Mouse (Mus musculus) forelimb bud, embryonic 11.5 days (tissue): ENCODE results near the gene Kctd14.
"Not testable (repeated sequence)": the region's sequence is repeated elsewhere in the genome, so short reads cannot be mapped to it uniquely, and the experiment has no call there.

Experiments
- DNase-seq: peaks from one replicate; pipeline ENCODE4 v3.0.0-alpha.2; 2012; ENCODE audit warnings: low read depth, low spot score

The Kctd14 gene

GRCm38 (mm10) chr7:97451023-97451422 is at the start of gene Kctd14:
TSS of gene Kctd14 (plus strand) at chr7:97451323.
- not testable (repeated sequence) for DNase-seq

- DNase-seq: no peak
Measured at GRCm38 (mm10) chr7:97407145-97407544, 44.0 kb upstream of the Kctd14 start.

- no peak for DNase-seq
Measured at GRCm38 (mm10) chr7:97411106-97411505, 40.0 kb upstream of the Kctd14 start.

DNA sequence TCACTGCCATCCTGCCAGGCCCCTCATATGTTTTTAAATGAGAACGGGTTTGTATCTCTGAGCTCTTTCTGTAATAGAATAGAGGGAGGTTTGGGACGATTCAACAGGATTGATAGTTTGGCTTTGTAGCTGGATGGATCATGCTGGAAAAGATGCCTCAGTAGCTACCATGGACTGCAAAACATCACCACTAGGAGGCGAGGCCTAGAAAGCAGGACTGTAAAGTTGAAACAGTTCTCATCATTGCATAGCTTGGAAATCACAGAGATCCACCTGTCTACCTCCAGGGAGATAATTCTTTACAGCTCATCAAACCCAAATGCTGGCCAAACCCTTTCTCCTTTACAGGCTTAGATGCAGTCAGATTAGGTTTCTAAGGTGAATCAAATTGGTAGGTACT is 39.5 kb upstream of the Kctd14 start:
- no peak for DNase-seq

DNA sequence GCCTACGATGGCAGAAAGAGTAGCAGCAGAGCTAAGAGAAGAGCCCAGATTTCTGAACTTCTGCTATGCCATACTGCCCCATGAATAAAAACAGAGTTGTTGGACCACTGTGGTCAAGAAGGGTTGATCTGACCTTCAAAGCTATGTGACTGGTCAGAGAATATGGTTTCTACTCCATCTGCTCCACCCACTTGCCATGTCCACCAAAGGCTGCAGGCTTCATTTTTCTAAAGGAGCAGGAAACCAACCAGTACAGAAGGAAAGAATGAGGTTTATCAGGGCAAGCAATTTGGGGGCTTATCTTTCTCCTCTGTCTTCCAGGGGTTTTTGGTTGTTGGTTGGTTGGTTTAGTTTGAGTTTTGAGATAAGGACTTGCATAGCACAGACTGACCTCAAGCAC is 37.1 kb upstream of the Kctd14 start:
- DNase-seq: no peak

DNA sequence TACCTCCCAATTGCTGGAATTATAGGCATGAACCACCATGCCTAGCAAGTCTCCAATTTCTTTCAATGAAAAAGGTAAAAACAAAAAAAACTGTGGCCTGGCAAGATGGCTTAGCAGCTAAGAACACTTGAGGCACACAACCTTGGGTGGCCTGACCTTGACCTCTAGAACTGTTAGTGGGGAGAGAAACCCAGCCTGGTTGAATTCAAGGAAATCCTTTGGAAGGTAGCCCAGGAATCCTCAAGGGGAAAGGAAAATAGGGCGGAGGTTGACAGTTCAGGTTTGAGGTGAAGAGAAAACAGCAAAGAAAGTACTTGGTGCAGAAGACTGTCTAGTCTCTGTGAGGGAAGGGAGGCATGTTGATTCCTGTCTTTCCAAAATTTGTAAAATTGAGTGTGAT is 36.7 kb upstream of the Kctd14 start:
- no peak for DNase-seq

- no peak for DNase-seq
Measured at GRCm38 (mm10) chr7:97414915-97415687, 36.0 kb upstream of the Kctd14 start.

DNA sequence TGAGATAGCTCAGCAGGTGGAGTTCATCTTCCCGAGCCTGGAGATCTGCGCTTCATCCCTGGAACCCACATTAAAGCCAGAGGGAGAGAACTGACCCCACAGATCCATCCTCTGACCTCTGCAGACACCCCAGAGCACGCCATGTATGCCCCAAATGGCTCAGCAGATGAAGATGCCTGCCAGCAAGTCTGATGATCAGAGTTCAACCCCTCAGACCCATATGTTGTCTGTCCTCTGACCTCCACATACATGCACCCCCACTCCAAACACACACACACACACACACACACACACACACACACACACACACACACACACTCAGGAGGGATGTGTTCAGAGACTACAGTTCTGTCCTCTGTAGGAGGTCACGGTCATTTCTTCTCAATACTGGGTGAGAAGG is 34.6 kb upstream of the Kctd14 start:
- DNase-seq: no peak

- DNase-seq: no peak
Measured at GRCm38 (mm10) chr7:97416906-97417777, 34.0 kb upstream of the Kctd14 start, which contains the start of gene Thrsp. TSS of gene Thrsp (minus strand) at chr7:97417730.

- DNase-seq: no peak
Measured at GRCm38 (mm10) chr7:97418717-97419116, 32.4 kb upstream of the Kctd14 start.

DNA sequence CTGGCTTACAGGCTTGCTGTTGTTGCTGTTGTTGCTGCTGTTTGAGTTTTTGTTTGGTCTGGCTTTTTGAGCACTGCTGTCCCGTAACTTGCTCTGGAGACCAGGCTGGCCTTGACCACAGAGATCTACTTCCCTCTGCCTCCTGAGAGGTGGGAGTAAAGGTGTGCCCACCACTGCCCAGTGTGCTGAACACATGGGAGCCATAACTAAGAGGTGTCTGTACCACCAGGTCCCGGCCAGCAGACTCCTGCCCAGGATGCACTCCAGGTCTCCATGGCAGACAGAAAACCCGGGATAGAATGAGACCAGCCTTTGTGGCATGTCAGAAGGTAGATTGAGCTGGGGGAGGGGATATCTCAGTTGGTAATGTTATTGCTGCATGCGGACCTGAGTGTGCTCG is 32.0 kb upstream of the Kctd14 start:
- no peak for DNase-seq

DNA sequence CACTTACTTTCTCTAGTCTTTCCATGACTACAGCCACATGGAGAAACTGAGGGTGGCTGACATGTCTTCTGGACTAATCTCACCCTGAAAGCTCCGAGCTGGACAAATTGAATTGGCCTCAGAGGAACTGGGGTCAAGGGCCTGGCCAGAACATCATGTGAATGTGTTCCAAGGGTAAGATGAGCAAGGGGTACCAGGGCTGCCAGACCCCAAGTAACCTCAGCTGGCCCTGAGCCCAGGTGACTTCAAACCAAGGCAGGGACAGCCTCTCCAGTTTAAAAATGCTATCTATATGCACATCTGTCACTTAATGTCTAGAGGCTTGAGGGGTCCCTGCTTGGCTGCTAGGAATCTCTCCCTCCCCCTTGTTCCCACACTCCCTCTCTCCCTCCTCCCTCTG is 30.7 kb upstream of the Kctd14 start:
- DNase-seq: no peak

GRCm38 (mm10) chr7:97420958-97421651 is 30.0 kb upstream of the Kctd14 start:
- no peak for DNase-seq

DNA sequence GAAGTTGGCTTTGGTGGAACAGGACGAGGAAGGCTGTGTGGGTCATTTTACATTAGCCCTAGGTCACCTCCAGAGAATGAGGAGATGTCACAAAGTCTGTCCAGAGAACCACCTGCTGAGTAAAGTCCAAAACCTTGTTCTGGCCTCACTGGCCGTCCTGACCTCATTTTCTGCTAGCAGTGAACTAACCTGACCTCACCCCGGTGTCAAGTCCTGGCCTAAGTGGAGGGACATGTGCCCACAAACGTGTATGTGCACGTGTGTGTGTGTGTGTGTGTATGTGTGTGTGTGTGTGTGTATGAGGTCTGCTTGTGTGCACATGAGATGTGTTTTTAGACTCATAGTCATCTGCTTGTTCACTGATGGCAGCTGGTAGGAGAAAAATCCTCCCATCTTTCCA is 27.4 kb upstream of the Kctd14 start:
- DNase-seq: no peak

DNA sequence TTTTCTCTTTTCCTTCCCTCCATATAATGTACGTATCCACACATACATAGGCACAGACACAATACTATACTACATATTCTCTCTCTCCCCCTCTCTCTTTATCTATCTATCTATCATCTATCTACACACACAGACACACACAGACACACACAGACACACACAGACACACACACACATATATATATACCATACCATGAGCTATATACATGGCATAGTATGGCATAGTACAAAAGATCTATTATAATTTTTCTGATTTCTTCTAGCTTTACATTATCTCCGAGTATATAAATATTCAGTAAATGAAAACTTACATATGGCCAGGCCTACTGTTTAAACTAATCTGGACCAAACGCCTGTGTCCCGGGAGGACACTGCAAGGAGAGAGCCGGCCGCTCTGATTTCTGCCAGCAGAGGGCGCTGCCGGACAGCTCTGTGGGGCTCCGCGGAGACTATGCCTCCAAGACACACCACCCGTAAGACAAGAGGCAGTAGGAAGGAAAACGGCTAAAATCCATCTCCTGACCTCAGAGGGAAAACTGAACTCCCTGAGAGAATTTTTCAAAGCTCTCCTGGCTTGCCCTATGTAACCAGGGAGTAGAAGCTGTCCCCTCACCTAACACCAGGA is 26.4 kb upstream of the Kctd14 start:
- peak; percentile 82 for DNase-seq

DNA sequence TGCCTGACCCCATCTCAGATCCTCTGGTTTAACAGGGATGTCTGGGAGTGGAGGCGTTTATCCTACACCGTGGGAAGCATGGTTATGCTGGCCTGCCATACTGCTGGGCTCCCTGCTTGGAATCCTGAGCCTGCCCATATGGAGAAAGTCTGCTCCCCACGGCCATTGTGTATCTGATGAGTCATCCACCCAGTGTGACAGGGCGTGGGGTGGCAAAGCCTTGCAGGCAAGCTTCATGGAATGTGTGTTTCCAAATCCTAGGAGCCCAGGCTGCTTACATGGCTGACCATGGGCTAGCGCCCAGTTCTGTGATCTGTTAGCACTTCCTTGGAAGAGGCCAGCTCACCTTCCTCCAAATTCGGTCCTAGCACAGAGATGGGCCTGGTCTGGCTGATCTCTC is 24.6 kb upstream of the Kctd14 start:
- no peak for DNase-seq

DNA sequence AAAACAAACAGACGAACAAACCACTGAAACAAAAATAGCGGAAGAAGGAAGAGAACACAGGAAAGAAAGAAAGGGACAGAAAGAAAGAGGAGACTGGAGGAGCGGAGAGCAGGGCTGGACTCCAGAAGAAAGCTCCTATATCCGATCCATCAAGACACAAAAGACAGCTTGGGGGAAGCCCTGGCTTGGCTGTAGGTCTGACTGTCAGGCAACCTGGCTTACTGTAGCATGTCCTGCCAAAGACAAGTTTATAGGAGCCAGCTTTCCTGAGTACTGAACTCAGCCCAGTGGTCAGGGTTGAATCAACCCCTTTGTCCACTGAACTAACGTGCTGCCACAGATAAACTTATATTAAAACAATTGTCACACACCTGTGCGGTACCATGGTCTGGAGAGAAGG is 23.8 kb upstream of the Kctd14 start:
- no peak for DNase-seq

DNA sequence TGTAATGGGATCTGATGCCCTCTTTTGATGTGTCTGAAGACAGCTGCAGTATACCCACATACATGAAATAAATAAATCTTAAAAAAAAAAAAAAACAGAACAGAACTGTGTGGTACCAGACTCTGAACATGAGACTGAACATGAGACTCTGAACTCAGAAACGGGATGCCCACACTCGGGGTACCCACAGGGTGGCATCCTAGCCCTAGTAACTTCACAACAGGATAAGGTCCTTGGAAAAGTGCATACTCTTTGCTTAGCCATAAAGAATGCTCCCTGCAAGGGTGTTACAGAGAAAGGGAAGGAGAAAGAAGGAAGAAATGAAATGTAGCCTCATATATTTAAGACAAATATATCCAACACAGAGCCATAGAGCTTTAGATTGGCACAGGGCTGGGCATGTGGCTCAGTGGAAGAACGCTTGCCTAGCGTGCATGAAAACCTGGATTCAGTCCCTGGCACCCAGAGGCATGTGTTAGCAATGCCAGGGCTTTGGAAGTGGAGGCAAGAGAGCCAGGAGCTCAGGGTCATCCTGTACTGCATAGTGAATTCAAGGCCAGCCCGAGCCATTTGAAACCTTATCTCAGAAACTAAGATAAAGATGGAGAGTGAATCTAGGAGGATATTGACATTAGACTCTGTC is 23.2 kb upstream of the Kctd14 start:
- DNase-seq: no peak

DNA sequence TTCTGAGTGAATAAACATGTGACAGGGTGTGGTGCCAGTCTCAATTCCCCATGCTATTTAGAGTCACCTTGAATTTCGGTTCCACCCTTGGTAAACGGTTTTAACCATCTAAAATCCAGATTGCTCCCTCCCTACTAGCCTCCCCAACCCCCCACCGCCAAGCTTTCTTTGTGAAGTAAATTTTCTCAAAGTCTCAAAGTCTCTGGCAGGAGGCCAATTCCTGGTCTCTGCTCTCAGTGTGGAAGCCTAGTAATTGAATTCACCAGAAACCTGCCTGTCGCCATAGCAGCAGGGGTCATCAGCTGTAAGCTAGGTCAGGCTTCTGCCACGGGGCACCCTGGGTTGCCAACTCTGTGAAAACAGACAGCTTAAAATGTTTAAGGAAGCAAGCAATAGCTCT is 21.4 kb upstream of the Kctd14 start:
- DNase-seq: peak; percentile 36

DNA sequence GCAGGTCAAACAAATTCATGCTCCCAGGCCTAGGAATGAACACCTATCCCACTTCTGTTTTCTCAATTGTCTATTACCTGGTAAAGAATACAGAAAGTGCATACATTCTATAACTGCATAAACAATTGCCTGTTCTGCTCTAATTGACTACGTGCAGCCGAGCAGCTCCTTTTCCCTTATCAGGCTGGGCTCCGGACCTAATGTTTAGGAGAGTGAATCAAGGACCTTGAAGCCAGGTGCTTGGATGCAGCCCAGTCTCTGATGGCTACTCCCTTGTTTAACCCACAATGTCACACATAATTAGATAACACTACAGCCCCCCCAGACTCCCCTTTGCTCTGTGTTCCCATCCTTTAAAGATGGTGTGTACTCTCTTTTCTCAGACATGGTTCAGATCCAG is 17.6 kb upstream of the Kctd14 start:
- not testable (repeated sequence) for DNase-seq

DNA sequence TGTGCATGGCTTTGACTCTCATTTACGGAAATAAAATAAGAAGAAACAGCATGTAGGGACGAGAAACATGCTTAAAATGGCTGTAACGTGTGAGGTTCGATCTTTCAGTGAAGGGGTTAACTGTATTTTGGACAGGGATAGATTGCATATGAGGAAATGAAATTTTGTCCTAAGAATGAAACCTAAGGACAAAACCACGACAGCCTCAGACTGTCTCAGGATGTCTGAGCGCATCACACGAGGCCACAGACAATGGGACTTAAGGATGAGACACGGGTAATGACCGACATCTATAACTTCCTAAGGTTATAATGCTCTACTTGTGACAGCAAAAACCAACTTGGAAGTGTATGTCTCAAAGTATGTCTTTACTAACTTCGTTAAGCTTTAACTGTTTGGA is 16.6 kb upstream of the Kctd14 start:
- no peak for DNase-seq
